ENCODE assay signal across 9 mouse cellular contexts in genomic region chr17:79580264-79580920, GRCm38 (mm10). TPM values are rescaled to one million over a fixed set of nuclear protein-coding genes. Genes with fewer than 3 reads are reported as not detected.
A peak's percentile ranks its signal among the peaks of the same experiment; 100 is the strongest.
DNase-seq lines count a peak whose midpoint lies in the region; ATAC-seq and TF ChIP-seq lines count a peak whose summit lies in the region.
"Had no signal": no experiment of that assay in that cellular context is flagged by ENCODE, and none has a peak within 500 bp of the region (broad histone marks: within the 10 kb centered on the region; RNA-seq: fewer than 3 reads in every experiment).

No protein-coding gene starts in this region.

- no peaks in the 10 kb centered on the region for H3K27me3 ChIP-seq in cerebellum, adult 2 months (ENCODE audit: control insufficient read depth, insufficient read depth, low read length)
- no peaks in the 10 kb centered on the region for H3K27me3 ChIP-seq in hindbrain, embryonic 11.5 days (ENCODE audit: control insufficient read depth, insufficient read depth, low read length)
- H3K27me3 ChIP-seq in lung, embryonic 16.5 days (ENCODE audit: control insufficient read depth, insufficient read depth, low read depth, low read length), result no peaks in the 10 kb centered on the region
- H3K27me3 ChIP-seq: megakaryocyte, embryonic 14.5 days had no signal

- H3K9ac ChIP-seq in hindbrain, embryonic 11.5 days (ENCODE audit: low read depth, low read length), result no peak overlapping the region
- H3K9ac ChIP-seq in lung, embryonic 16.5 days (ENCODE audit: low read length), result no peak overlapping the region

- peak; percentile 62 for DNase-seq in MN1 (ENCODE audit: low spot score)
- peak; percentile 59 to 70 for DNase-seq in cerebellum, adult 2 months
- DNase-seq in forelimb bud, embryonic 11.5 days (ENCODE audit: low read depth, low spot score), result peak; percentile 80
- peak; percentile 85 for DNase-seq in hindbrain, embryonic 11.5 days (ENCODE audit: low spot score)
- DNase-seq in layer of hippocampus, adult 9-10 months (ENCODE audit: low spot score), result peak; percentile 47
- peak; percentile 74 for DNase-seq in ovary, postnatal 36 days (ENCODE audit: low spot score)
- DNase-seq in thymus, postnatal 25 days, result peak; percentile 70

- WGBS in cerebellum, adult 2 months, result 48% methylated on average over 6 of the region's 6 CpGs
- 69% methylated on average over 6 of the region's 6 CpGs for whole genome bisulfite sequencing in hindbrain, embryonic 11.5 days
- 61% methylated on average over 6 of the region's 6 CpGs for WGBS in lung, embryonic 16.5 days

- no peaks in the 10 kb centered on the region for H3K36me3 ChIP-seq in hindbrain, embryonic 11.5 days (ENCODE audit: control insufficient read depth, insufficient read depth, low read length)
- H3K36me3 ChIP-seq in lung, embryonic 16.5 days (ENCODE audit: control insufficient read depth, insufficient read depth, low read length), result no peaks in the 10 kb centered on the region

- H3K9me3 ChIP-seq in hindbrain, embryonic 11.5 days (ENCODE audit: control insufficient read depth, low read length), result no peaks in the 10 kb centered on the region
- H3K9me3 ChIP-seq in lung, embryonic 16.5 days (ENCODE audit: control insufficient read depth, low read length), result no peaks in the 10 kb centered on the region
- H3K9me3 ChIP-seq: megakaryocyte, embryonic 14.5 days had no signal

- no peak for TF ChIP-seq POLR2A in cerebellum, adult 2 months (IDR thresholded peaks at IDR 0.05; ENCODE audit: borderline replicate concordance, insufficient read depth, low read length)

- peak; percentile 87 for ATAC-seq in hindbrain, embryonic 11.5 days (ENCODE audit: low FRiP score)
- ATAC-seq in lung, embryonic 16.5 days (ENCODE audit: low read depth), result peak; percentile 85

- H3K4me1 ChIP-seq in cerebellum, adult 2 months (ENCODE audit: control insufficient read depth, insufficient read depth, low read length), result peaks cover 2% of the 10 kb centered on the region; the same call in 1 of the 2 replicates
- H3K4me1 ChIP-seq in hindbrain, embryonic 11.5 days (replicated peaks; ENCODE audit: control insufficient read depth, insufficient read depth, low read length), result no peaks in the 10 kb centered on the region
- H3K4me1 ChIP-seq in lung, embryonic 16.5 days (replicated peaks; ENCODE audit: control insufficient read depth, insufficient read depth, low read length), result peaks cover 2% of the 10 kb centered on the region; the same call in 1 of the 2 replicates

- H3K4me2 ChIP-seq in hindbrain, embryonic 11.5 days (replicated peaks; ENCODE audit: low read depth, low read length), result no peak overlapping the region
- no peak overlapping the region for H3K4me2 ChIP-seq in lung, embryonic 16.5 days (ENCODE audit: low read depth, low read length)

- H3K4me3 ChIP-seq in cerebellum, adult 2 months (replicated peaks; ENCODE audit: insufficient read depth, low read depth, low read length), result no peak overlapping the region
- no peak overlapping the region for H3K4me3 ChIP-seq in hindbrain, embryonic 11.5 days (ENCODE audit: low read depth, low read length)
- H3K4me3 ChIP-seq in lung, embryonic 16.5 days (ENCODE audit: low read length), result no peak overlapping the region
- H3K4me3 ChIP-seq: megakaryocyte, embryonic 14.5 days had no signal

- H3K27ac ChIP-seq in cerebellum, adult 2 months (ENCODE audit: insufficient read depth, low read length), result no peak overlapping the region
- no peak overlapping the region for H3K27ac ChIP-seq in hindbrain, embryonic 11.5 days (ENCODE audit: low read depth, low read length)
- no peak overlapping the region for H3K27ac ChIP-seq in lung, embryonic 16.5 days (ENCODE audit: low read length)

- peak; percentile 85 for TF ChIP-seq CTCF in cerebellum, adult 2 months (IDR thresholded peaks at IDR 0.05; ENCODE audit: borderline replicate concordance, insufficient read depth, low read depth, low read length)

RNA-seq across cellular contexts. Expression of gene Rmdn2, which starts 31.3 kb away (rescaled TPM):
- polyA plus RNA-seq in cerebellum, adult 2 months (2012; rRNA removed), result 8.0 and 11.2 TPM in 2 replicates
- 5.2 and 7.9 TPM in 2 replicates for polyA plus RNA-seq in hindbrain, embryonic 11.5 days (2014; fragmentation: Nextera tagmentation; extraction: Ambion mirVana)
- polyA plus RNA-seq in lung, embryonic 16.5 days (2015; fragmentation: Nextera tagmentation; extraction: Ambion mirVana), result 31.4 and 33.6 TPM in 2 replicates
